ENCODE assay signal across 20 mouse cellular contexts in the genomic region with DNA sequence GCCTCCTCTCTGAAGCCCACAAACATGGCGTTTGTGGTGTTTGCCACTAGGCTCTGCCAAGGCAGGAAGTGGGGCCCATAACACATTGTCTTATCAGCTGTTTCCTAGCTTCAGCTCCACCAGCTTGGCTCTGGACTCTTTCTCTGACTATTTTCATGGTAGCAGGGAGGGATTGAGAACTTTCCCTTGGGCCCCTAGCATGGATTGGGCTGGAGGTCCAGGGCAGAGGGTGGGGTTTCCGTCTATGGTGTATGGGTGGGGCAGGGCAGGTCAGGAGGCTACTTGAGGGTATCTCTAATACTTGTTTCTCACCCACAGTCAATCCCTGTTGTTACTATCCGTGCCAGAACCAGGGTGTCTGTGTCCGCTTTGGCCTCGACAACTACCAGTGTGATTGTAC. TPM values are rescaled to one million over a fixed set of nuclear protein-coding genes. Genes with fewer than 3 reads are reported as not detected.
DNase-seq lines count a peak whose midpoint lies in the region; ATAC-seq and TF ChIP-seq lines count a peak whose summit lies in the region.
"Had no signal": no experiment of that assay in that cellular context is flagged by ENCODE, and none has a peak within 500 bp of the region (broad histone marks: within the 10 kb centered on the region; RNA-seq: fewer than 3 reads in every experiment).

No protein-coding gene starts in this region.

- no peak for ATAC-seq in heart, embryonic 12.5 days (ENCODE audit: insufficient number of reproducible peaks, low FRiP score)
- ATAC-seq in liver, postnatal 0 days, result no peak
- ATAC-seq in lung, postnatal 0 days, result no peak
- ATAC-seq in megakaryocyte progenitor cell, adult 5-6 weeks (replicated peaks; ENCODE audit: poor library complexity), result 0 out of 2 replicates have a peak, but pooled peaks have one; percentile 16
- ATAC-seq: forebrain, embryonic 16.5 days; intestine, embryonic 15.5 days had no signal

- H3K27ac ChIP-seq in heart, embryonic 12.5 days (ENCODE audit: poor library complexity, severe bottlenecking), result peak overlapping the region; percentile 50
- no peak overlapping the region for H3K27ac ChIP-seq in heart, adult 2 months
- peak overlapping the region; percentile 53 for H3K27ac ChIP-seq in liver, adult 2 months (replicated peaks; ENCODE audit: insufficient read depth, low read depth, low read length)
- H3K27ac ChIP-seq in liver, postnatal 0 days (ENCODE audit: low read depth), result no peak overlapping the region
- peak overlapping the region; percentile 66; the same call in 1 of the 2 replicates for H3K27ac ChIP-seq in lung, postnatal 0 days (ENCODE audit: low read length)
- H3K27ac ChIP-seq: embryonic facial prominence, embryonic 13.5 days; forebrain, embryonic 12.5 days; hindbrain, embryonic 10.5 days; hindbrain, embryonic 14.5 days; intestine, embryonic 15.5 days had no signal

- no peak for TF ChIP-seq CTCF in heart, adult 2 months (IDR thresholded peaks at IDR 0.05)
- no peak for TF ChIP-seq CTCF in liver, adult 2 months (IDR thresholded peaks at IDR 0.05; ENCODE audit: low read depth, low read length)
- TF ChIP-seq CTCF in liver, postnatal 0 days (IDR thresholded peaks at IDR 0.05; ENCODE audit: low read depth), result no peak
- no peak for TF ChIP-seq CTCF in lung, postnatal 0 days (IDR thresholded peaks at IDR 0.05)

- no peak for TF ChIP-seq POLR2A in heart, adult 2 months (IDR thresholded peaks at IDR 0.05; ENCODE audit: insufficient read depth, low read depth, low read length)
- no peak for TF ChIP-seq POLR2A in liver, adult 2 months (IDR thresholded peaks at IDR 0.05; ENCODE audit: extremely low read depth, insufficient read depth, low read length)

- H3K9me3 ChIP-seq in heart, embryonic 12.5 days (replicated peaks), result no peaks in the 10 kb centered on the region
- H3K9me3 ChIP-seq in liver, postnatal 0 days (ENCODE audit: low read length), result no peaks in the 10 kb centered on the region
- no peaks in the 10 kb centered on the region for H3K9me3 ChIP-seq in lung, postnatal 0 days (ENCODE audit: low read length)
- H3K9me3 ChIP-seq: embryonic facial prominence, embryonic 13.5 days; forebrain, embryonic 12.5 days; hindbrain, embryonic 10.5 days; intestine, embryonic 15.5 days had no signal

- DNase-seq in heart, adult 2 months, result no peak
- no peak for DNase-seq in liver, adult 2 months (ENCODE audit: extremely low read depth, low read depth, low spot score)
- DNase-seq in liver, postnatal 0 days, result no peak
- DNase-seq in lung, postnatal 0 days (ENCODE audit: low spot score), result no peak
- DNase-seq in lung, adult 18-20 months, result no peak
- DNase-seq in T-cell, adult 2 months (ENCODE audit: low spot score), result no peak
- DNase-seq: adrenal gland, postnatal 10 days; cerebellum, adult 11 months; cerebellum, adult 8-10 months; cerebellum, postnatal 14 days; gastrocnemius, postnatal 10 days had no signal

- peaks cover 29% of the 10 kb centered on the region for H3K36me3 ChIP-seq in heart, embryonic 12.5 days
- H3K36me3 ChIP-seq in heart, adult 2 months (ENCODE audit: control insufficient read depth, insufficient read depth, low read length), result no peaks in the 10 kb centered on the region
- H3K36me3 ChIP-seq in liver, adult 2 months (ENCODE audit: control insufficient read depth, insufficient read depth, low read length), result no peaks in the 10 kb centered on the region
- peaks cover 12% of the 10 kb centered on the region for H3K36me3 ChIP-seq in liver, postnatal 0 days (replicated peaks; ENCODE audit: insufficient read depth, low read length)
- H3K36me3 ChIP-seq in lung, postnatal 0 days (ENCODE audit: insufficient read depth, low read length), result peaks cover 14% of the 10 kb centered on the region; the same call in 1 of the 2 replicates
- H3K36me3 ChIP-seq: forebrain, embryonic 12.5 days; hindbrain, embryonic 10.5 days; intestine, embryonic 15.5 days had no signal

- H3K9ac ChIP-seq in heart, embryonic 12.5 days, result no peak overlapping the region
- no peak overlapping the region for H3K9ac ChIP-seq in heart, adult 2 months (ENCODE audit: low read depth, low read length)
- no peak overlapping the region for H3K9ac ChIP-seq in liver, adult 2 months (ENCODE audit: low read depth, low read length)
- no peak overlapping the region for H3K9ac ChIP-seq in liver, postnatal 0 days (replicated peaks)
- H3K9ac ChIP-seq in lung, postnatal 0 days (replicated peaks; ENCODE audit: low read depth), result no peak overlapping the region
- H3K9ac ChIP-seq: embryonic facial prominence, embryonic 13.5 days; forebrain, embryonic 12.5 days; hindbrain, embryonic 14.5 days; intestine, embryonic 15.5 days had no signal

- no peaks in the 10 kb centered on the region for H3K27me3 ChIP-seq in heart, embryonic 12.5 days (replicated peaks)
- no peaks in the 10 kb centered on the region for H3K27me3 ChIP-seq in heart, adult 2 months (ENCODE audit: control insufficient read depth, insufficient read depth, low read length)
- H3K27me3 ChIP-seq in liver, adult 2 months (ENCODE audit: control insufficient read depth, insufficient read depth, low read length), result no peaks in the 10 kb centered on the region
- H3K27me3 ChIP-seq in liver, postnatal 0 days (ENCODE audit: insufficient read depth, low read length), result no peaks in the 10 kb centered on the region
- no peaks in the 10 kb centered on the region for H3K27me3 ChIP-seq in lung, postnatal 0 days (replicated peaks; ENCODE audit: insufficient read depth, low read length)
- H3K27me3 ChIP-seq: CH12.LX; forebrain, embryonic 12.5 days; intestine, embryonic 15.5 days had no signal

- intact Hi-C loops in heart, adult 2 months (cut with DNase I), result loop anchor here (5.0 kb wide), 1 partner anchor 40 kb away; no protein-coding TSS in a partner anchor

- H3K79me2 ChIP-seq in heart, adult 2 months (replicated peaks; ENCODE audit: control insufficient read depth, insufficient read depth, low read length), result no peaks in the 10 kb centered on the region
- no peaks in the 10 kb centered on the region for H3K79me2 ChIP-seq in liver, adult 2 months (ENCODE audit: control insufficient read depth, insufficient read depth, low read length)

- WGBS in heart, embryonic 12.5 days, result 74% methylated on average over 5 of the region's 5 CpGs
- 59% methylated on average over 5 of the region's 5 CpGs for WGBS in heart, adult 2 months
- 74% methylated on average over 5 of the region's 5 CpGs for WGBS in liver, adult 2 months
- 68% methylated on average over 5 of the region's 5 CpGs for WGBS in liver, postnatal 0 days (ENCODE audit: insufficient replicate concordance)
- 68% methylated on average over 5 of the region's 5 CpGs for WGBS in lung, postnatal 0 days

- H3K4me1 ChIP-seq in heart, embryonic 12.5 days (replicated peaks), result peaks cover 51% of the 10 kb centered on the region
- H3K4me1 ChIP-seq in heart, adult 2 months (ENCODE audit: control insufficient read depth, insufficient read depth, low read length), result peaks cover 5% of the 10 kb centered on the region
- H3K4me1 ChIP-seq in liver, adult 2 months (ENCODE audit: control insufficient read depth, insufficient read depth, low read length), result 0 out of 2 replicates have a peak, but pooled peaks cover 2% of the 10 kb centered on the region
- peaks cover 14% of the 10 kb centered on the region for H3K4me1 ChIP-seq in liver, postnatal 0 days (ENCODE audit: insufficient read depth)
- peaks cover 32% of the 10 kb centered on the region for H3K4me1 ChIP-seq in lung, postnatal 0 days (ENCODE audit: insufficient read depth, low read depth, low read length)
- H3K4me1 ChIP-seq: embryonic facial prominence, embryonic 13.5 days had no signal

- no peak overlapping the region for H3K4me2 ChIP-seq in heart, embryonic 12.5 days
- no peak overlapping the region for H3K4me2 ChIP-seq in liver, postnatal 0 days (ENCODE audit: low read depth, low read length)
- H3K4me2 ChIP-seq in lung, postnatal 0 days (replicated peaks; ENCODE audit: low read depth, low read length), result no peak overlapping the region
- H3K4me2 ChIP-seq: embryonic facial prominence, embryonic 13.5 days; forebrain, embryonic 12.5 days; hindbrain, embryonic 14.5 days; intestine, embryonic 15.5 days had no signal

- TF ChIP-seq EP300 in heart, adult 2 months (IDR thresholded peaks at IDR 0.05; ENCODE audit: insufficient read depth, low read depth, low read length), result no peak
- no peak for TF ChIP-seq EP300 in liver, postnatal 0 days (IDR thresholded peaks at IDR 0.05; ENCODE audit: low read depth)
- no peak for TF ChIP-seq EP300 in lung, postnatal 0 days (IDR thresholded peaks at IDR 0.05)

- no peak overlapping the region for H3K4me3 ChIP-seq in heart, embryonic 12.5 days
- H3K4me3 ChIP-seq in heart, adult 2 months, result no peak overlapping the region
- no peak overlapping the region for H3K4me3 ChIP-seq in liver, adult 2 months (ENCODE audit: insufficient read depth, low read depth, low read length)
- no peak overlapping the region for H3K4me3 ChIP-seq in liver, postnatal 0 days (ENCODE audit: low read depth, low read length)
- H3K4me3 ChIP-seq in lung, postnatal 0 days (ENCODE audit: low read depth, low read length), result no peak overlapping the region
- H3K4me3 ChIP-seq: embryonic facial prominence, embryonic 13.5 days; forebrain, embryonic 12.5 days; hindbrain, embryonic 10.5 days; intestine, embryonic 15.5 days had no signal

RNA-seq across cellular contexts. Expression of gene Ptgs1, which starts 6.7 kb away (rescaled TPM):
- polyA plus RNA-seq in heart, embryonic 12.5 days (2016; fragmentation: Nextera tagmentation; extraction: Ambion mirVana), result 25.5 and 27.2 TPM in 2 replicates
- total RNA-seq in heart, adult 2 months (2021), result 10 to 100 TPM; 14.4 to 15.8 TPM
- 20.0 and 22.3 TPM in 2 replicates for polyA plus RNA-seq in heart, adult 2 months (2012; rRNA removed)
- 12.4 and 14.4 TPM in 2 replicates for total RNA-seq in liver, adult 2 months (2014; rRNA removed)
- 7.3 and 10.9 TPM in 2 replicates for polyA plus RNA-seq in liver, adult 2 months (2012; rRNA removed)
- 24.7 and 25.3 TPM in 2 replicates for polyA plus RNA-seq in liver, postnatal 0 days (2015; fragmentation: Nextera tagmentation; extraction: Ambion mirVana)
- polyA plus RNA-seq in lung, postnatal 0 days (2015; fragmentation: Nextera tagmentation; extraction: Ambion mirVana), result 111 and 116 TPM in 2 replicates
- 32.0 and 36.6 TPM in 2 replicates for total RNA-seq in megakaryocyte progenitor cell, adult 5-6 weeks (2015)
- total RNA-seq in megakaryocyte progenitor cell, adult 5-6 weeks (2017), result 40.4 and 40.5 TPM in 2 replicates

Comparison
In these comparisons a context has a peak if more than half of its experiments do, and no peak if none do; other contexts are left out.
1. H3K27ac ChIP-seq: peak in heart, embryonic 12.5 days (single experiment), liver, adult 2 months (single experiment) and lung, postnatal 0 days (single experiment); none in heart, adult 2 months (single experiment) and liver, postnatal 0 days (single experiment).